Mouse (Mus musculus): Measurements from ENCODE around the gene Trp53tg5. TPM values are rescaled to one million over a fixed set of nuclear protein-coding genes. Genes with fewer than 3 reads are reported as not detected.

Trp53tg5 gene
- polyA plus RNA-seq, 1 experiment = not detected

DNA sequence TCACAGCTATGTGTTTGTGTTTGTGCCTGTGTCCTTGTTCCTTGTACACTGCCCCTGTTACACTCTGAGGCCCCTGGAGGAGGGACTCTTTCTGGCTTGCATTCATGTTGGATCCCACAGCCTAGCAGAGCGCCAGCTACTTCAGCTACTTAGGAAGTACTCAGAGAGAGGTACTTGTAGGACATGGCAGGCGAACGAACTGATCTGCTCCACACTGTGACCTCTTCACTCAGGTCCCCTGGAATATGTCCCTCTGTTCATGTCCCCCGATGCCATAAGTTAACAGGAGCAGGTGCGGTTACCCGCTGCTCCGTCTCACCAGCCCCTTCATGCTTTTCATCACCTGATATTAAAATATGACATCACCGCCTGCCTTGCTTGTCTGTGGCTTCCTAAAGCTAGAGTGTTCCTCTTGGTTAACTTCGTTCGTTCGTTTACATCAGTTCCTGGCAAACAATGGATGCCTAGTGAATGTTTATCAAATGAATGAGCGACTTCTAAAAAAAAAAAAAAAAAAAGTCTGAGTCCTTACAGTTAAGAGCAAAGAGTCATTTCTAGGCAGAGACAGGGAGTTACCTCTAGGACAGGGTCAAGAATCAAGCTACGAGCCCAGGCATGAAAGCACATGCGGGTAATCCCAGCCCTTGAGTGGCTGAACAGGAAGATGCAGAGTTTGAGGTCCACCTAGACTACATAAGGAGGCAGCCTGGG, 20.3 kb downstream of the Trp53tg5 start:
- DNase-seq (ENCODE audit: extremely low spot score in 1 of 2, low spot score in 1 of 2) = no peak

DNA sequence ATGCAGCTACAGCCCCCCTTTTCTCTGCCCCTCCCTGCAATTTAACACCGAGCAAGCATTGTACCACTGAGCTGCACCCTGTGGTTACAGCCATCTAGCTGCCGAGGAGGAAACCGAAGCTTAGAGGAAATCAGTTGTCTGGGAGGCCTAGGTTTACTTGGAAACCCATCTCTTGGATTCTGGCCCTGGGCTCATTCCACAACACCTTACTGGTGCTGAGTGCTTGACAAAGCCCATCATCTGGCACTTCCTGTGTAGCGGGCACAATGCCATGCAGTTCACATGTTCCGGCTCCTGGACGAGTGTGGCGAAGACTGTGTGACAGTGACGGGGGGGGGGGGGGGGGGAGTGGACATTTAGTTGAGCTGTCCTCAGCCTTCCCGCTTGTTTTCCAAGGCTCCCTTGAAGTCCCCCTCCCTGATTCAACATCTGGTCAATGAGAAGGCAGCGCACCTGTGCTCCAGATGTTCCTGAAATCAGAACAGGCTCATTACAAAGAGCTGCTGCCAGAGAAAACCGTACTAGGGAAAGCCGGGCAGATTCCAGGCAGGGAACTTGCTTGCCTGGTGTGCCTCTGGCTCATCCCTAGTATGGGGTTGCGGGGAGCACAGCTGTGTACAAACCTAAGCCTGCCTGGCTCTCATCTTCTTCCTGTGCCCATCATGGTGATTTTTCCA, 21.4 kb downstream of the Trp53tg5 start:
- DNase-seq (ENCODE audit: extremely low spot score in 1 of 2, low spot score in 1 of 2) = no peak

DNA sequence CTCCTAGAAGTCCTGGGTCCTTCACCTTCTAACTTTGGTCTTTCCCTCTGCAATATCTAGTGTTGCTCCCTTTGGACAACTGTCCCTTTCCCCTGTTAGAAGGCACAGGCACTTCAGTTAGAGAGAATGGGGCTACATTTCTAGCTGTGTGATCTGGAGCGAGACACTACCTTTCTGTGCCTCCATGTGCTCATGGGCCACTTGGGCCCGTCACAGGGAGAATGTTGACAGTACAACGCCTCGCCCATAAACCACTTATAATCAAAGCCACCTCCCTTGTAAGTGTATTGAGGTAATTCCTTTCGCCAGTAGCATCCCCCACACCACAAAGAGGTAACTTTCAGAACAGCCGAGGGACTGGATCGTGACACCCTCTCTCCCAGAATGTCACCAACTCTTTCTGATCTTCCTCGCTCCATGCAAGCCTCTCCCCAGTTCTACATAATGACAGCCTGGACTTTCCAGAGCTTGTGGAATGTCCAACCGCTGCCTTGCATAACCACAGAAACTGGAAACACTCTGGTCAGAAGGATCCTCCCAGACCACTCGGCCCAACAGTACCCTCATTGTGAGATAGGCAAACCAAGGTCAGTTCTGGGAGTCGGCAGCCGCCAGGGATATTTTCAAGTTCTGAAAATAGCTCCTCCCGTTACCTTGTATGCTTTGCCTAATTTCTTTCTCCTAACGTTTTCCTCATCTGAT, 24.0 kb downstream of the Trp53tg5 start:
- no peak for DNase-seq (ENCODE audit: extremely low spot score in 1 of 2, low spot score in 1 of 2)

DNA sequence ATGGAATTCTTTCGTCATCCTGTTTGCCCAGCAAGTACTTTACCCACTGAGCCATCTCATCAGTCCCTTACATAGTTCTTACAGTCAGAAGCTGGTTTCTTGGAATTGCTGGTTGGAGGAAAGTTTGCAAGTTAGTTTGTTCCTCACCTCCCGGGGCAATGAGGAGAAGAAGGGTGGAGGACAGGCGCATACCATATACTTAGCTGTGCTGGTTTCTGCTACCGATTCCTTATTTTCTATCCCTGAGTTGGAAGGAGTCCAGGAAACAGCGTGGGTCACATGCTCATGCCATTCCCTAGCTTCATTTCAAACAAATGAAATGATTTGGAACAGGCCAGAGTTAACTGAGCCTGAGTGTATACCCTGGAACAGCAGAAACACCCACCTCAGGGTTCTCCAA, 24.6 kb downstream of the Trp53tg5 start:
- DNase-seq (ENCODE audit: extremely low spot score in 1 of 2, low spot score in 1 of 2) = no peak

DNA sequence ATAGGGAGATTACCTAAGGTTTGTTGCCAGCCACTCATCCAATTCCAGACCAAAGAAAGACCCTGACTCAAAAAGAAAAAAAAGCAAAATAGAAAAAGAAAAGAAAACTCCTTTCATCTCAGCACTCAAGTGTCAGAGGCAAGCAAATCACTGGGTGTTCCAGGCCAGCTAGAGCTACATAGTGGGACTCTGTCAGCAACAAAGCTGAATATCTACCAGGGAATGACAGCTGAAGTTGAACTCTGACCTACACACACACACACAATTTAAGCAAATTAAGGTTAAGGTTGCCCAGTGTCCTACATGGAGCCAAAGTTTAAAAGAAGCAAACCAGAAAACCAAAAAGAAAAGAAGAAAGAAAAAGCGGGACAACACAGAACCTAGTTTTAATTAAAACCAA, 25.4 kb downstream of the Trp53tg5 start:
- DNase-seq (ENCODE audit: extremely low spot score in 1 of 2, low spot score in 1 of 2) = no peak

DNA sequence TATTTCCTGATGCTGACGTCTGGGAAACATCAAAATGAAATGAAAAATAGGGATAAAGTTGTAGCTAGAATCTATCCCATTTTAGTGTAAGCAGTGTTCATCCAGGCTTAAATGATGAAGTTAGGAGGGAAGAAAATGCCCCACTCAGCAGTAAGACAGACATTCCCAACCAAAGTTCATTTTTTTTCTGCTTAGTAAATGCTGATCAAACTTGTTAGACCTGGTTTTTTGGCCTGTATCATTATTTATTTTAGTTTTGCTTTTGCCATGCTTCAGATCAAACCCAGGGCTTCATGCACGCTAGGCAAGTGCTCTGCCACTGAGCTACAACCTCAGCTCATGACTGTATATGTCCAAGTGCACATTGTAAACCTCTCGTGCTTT, 27.4 kb downstream of the Trp53tg5 start:
- DNase-seq (ENCODE audit: extremely low spot score in 1 of 2, low spot score in 1 of 2) = no peak

DNA sequence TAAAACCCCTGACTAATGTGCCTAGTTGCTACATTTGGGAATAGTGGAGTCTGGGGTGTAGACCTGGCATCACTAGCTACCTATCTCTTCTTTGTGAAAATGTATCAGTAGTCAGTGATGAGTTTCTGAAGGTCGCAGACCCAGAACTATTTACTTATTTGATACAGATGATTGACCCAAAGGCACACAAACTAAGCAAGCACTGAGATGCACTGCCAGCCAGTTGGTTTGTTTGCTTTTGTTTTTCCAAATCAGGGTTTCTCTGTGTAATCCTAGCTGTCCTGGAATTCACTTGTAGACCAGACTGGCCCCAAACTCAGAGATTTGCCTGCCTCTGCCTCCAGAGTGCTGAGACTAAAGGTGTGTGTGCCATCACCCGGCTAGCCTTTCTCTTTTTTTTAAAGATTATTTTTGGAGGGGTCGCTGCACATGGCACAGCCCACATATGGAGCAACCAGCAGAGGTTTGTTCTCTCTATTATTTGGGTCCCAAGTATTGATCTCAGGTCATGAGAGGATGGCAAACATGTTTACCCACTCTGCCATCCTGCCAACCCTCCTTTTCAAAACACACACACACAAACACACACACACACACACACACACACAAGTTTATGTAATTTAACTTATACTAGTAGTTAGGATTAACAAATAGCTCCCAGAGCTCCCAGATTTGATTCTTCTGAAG, 28.0 kb downstream of the Trp53tg5 start:
- DNase-seq (ENCODE audit: extremely low spot score in 1 of 2, low spot score in 1 of 2) = no peak

DNA sequence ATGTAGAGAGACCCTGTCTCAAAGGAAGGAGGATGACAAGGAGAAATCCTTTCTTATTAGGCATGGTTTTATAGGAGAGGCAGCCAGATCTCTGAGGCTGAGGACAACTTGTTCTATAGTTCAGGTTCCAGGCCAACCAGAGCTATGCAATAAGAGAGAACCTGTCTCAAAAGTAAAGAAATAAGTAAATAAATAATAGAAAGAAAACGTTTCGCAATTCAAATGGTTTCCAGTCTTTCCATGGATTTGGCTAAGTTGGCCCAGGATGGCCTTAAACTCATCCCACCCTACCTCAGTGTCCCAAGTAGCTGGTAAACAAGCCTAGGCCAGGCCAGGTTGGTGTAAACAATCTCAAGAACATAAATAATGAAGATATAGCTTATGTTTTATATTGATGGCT, 28.8 kb downstream of the Trp53tg5 start:
- no peak for DNase-seq (ENCODE audit: extremely low spot score in 1 of 2, low spot score in 1 of 2)

DNA sequence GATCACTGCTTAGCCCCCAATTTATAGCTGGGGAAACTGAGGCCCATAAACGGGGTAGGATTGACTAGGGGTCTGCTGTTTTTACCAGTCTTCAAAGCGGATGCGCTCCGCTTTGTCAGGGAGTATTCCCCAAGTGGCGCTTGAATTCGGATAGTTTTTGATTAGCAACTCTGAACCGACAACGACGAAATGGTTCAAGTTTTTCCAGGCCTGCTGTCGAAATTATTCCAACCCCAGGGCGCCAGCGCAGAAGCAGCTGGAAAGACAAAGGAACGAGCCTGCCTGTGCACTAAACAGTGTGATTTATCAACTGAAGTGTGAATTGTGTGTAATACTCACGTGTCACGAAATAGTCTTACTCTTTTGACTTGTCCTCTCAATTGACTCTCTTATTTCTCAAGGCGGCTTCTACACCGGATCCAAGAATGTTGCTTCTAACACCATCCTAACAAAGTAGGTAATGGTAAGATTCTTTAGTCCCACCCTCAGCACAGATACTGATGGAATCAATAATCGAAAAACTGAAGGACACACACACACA, 30.0 kb downstream of the Trp53tg5 start, which contains the start of gene Sdc4:
Gene Sdc4 (minus strand): TSS at position 428 of the 541 bp plus-strand sequence.
- no peak for DNase-seq (ENCODE audit: extremely low spot score in 1 of 2, low spot score in 1 of 2)

DNA sequence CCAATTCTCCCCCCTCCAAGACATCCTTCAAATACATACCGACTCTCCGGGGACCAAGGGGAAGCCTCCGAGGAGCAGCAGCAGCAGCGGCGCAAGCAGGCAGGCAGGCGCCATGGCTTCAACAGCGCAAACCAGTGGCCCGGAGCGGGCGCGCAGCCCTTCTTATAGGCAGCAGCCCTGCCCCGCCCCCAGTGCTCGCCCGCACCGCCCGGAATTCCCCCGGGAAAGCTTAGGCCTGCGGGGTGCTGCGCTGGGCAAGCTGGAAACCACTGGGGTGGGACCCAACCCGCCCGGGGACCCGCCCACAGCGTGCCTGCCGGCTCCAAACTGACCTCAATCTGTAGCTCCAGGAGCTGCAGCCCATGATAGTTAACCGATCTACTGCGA, 30.5 kb downstream of the Trp53tg5 start:
- peak in 1 of 2 experiments; percentile 71 for DNase-seq (ENCODE audit: extremely low spot score in 1 of 2, low spot score in 1 of 2)

DNA sequence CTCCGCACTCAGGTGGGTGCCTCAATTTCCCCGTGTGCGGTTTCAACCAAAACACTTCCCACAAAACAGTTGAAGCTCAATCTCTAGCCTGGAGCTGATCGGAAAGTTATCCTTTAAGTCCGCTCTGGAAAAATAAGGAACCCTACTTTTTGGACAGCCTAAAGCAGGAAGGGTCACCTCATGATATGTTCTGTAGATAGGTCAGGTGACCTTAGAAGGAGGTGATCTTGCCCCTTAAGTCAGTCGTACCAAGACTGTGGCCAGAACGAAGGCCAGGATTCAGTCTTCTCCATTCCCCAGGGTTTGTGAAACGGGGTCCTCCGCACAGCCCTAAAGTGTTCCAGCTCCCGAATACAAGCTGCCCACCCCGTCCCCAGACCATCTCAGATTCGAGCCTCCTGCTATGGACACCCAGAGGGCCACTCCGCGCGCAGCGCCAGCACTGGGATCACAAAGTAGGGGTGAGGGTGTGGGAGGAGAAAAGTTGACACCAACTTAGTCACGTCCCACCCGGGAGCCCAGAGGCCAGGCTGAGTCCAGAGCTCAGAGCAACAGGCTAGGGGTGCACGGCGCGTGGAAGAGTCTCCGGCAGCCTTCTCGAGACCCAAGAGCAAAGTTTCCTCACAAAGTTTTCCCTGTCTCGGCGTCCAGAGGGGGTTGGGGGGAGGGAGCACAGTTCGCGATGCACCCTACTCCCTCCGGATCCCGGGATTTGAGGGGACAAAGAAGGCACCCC, 31.0 kb downstream of the Trp53tg5 start:
- no peak for DNase-seq (ENCODE audit: extremely low spot score in 1 of 2, low spot score in 1 of 2)

DNA sequence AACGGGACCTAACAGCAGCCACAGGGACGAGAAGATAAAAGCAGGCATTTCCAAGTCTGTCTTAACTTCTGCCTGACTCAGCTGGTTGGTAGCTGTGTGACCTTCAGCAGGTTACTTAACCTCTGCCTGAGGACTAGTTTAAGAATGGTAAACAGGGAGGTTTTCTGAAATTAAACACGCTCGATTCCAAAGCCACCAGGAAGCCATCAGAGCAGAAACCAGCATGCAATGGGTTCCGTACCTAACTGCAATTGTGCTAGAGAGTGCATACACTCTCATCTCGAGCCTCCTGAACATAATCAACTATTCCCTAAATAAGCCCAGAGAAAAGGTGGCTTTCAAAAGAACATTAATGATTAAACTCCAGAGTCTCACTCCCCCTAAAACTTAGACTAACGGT, 31.8 kb downstream of the Trp53tg5 start:
- no peak for DNase-seq (ENCODE audit: extremely low spot score in 1 of 2, low spot score in 1 of 2)

DNA sequence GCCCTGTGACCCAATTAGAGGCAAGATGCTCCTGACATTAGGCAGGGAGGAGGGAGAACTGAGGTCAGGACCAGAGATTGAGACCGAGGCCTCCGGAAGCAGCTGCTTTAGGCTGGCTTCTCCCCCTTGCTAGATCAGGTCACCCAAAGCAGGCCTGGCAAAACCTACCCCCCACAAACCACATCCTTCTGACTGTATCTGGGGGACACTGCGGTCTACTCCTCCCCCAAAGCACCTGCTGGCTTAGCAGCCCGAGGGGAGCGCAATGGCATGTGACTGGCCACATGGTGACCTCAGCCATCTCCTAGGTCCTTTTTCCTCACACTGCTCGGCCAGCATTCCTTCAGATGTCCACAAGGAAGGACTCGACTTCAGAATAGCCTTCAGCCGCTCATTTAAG, 32.4 kb downstream of the Trp53tg5 start:
- DNase-seq (ENCODE audit: extremely low spot score in 1 of 2, low spot score in 1 of 2) = no peak

DNA sequence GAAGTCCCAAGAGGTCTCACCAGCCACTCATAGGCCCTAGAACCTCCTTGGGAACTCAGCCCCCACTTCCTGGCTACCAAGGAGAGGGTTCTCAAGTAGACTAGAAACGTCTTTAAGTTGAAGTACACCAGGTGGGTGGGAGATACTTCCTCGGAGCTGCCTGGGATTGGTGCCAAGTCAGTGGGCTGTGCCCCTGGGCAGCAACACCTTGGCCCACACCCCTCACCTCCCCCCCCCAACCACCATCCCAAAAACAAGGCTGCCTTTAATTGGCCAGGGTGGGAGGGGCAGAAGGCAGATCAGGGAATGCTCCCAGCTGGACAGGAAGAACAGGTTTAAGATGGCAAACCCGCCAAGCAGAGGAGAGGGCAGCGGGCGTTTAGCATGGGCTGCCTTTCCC, 33.2 kb downstream of the Trp53tg5 start:
- DNase-seq (ENCODE audit: extremely low spot score in 1 of 2, low spot score in 1 of 2) = no peak

DNA sequence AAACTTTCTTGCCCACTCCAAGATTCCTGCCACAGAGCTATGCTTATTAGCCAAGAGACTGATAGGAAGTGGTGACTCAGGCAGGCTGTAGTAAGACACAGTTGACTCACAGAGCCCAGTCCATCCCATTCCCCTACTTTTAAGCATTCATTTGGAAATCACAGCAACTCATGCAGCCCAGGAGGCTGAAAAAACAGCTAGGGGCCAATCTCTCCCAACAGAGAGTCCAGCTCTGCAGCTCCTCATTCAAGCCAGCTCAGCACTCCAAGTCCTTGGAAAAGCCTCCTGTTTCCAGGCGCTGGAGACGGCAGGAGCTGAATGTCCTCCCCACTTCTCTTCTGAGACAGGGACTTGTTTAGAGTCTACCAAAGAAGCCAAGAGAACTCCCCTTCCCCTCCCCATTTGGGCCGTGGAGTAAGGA, 34.5 kb downstream of the Trp53tg5 start:
- peak in 1 of 2 experiments; percentile 28 for DNase-seq (ENCODE audit: extremely low spot score in 1 of 2, low spot score in 1 of 2)

DNA sequence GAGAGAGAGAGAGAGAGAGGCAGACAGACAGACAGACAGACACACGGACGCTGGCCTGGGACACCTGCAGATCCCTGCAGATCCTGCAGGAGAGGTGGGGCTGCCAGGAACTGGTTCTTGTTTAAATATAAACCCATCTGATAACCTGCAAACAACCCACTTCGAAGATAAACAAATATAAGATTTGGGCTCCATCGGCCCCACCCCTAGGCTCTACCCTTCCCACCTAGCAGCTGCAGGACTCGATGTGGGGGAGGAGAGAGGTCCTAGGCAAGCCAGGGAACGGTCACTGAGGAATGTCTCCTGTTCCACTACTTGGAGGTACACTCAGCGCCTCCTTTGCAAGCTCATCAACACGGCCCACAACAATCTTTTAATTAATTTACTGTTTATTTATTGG, 35.3 kb downstream of the Trp53tg5 start:
- no peak for DNase-seq (ENCODE audit: extremely low spot score in 1 of 2, low spot score in 1 of 2)

DNA sequence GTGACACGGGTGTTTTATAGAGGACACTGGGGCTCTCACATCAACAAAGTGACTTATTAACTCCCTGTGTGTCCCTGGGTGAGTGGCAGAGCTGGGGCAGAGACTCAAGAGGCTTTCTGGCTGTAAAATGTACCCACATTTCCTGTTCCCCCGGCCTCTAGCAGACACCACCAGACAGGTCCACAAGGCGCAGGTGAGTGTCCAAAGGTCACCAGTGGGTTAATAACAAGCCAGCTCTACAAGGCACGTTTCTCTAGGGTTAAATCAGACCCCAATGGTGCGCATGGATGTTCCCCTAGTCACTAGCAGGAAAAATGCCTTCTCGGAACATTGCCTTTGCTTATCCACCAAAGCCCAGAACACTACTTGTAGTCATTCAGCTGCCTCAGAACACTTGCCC, 35.8 kb downstream of the Trp53tg5 start:
- DNase-seq (ENCODE audit: extremely low spot score in 1 of 2, low spot score in 1 of 2) = no peak

DNA sequence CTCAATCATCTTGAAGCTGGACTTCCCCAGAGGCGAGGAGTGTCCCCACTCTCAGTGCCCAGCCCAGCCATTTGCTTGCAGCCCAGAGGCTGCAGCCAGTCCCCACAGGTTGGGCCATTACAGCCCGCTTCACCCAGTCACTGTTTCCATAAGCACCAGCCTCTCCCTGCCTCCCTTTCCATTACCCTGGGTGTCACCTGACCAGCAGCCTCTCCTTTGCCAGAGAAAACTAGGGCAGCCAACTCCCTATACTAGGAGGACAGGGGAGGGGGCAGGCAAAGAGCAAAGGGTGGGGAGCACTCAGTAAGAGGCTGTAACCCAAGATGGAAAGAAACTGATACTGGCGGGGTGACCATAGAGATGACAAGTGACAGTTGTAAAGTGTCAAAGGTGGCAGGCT, 36.6 kb downstream of the Trp53tg5 start:
- DNase-seq (ENCODE audit: extremely low spot score in 1 of 2, low spot score in 1 of 2) = no peak

DNA sequence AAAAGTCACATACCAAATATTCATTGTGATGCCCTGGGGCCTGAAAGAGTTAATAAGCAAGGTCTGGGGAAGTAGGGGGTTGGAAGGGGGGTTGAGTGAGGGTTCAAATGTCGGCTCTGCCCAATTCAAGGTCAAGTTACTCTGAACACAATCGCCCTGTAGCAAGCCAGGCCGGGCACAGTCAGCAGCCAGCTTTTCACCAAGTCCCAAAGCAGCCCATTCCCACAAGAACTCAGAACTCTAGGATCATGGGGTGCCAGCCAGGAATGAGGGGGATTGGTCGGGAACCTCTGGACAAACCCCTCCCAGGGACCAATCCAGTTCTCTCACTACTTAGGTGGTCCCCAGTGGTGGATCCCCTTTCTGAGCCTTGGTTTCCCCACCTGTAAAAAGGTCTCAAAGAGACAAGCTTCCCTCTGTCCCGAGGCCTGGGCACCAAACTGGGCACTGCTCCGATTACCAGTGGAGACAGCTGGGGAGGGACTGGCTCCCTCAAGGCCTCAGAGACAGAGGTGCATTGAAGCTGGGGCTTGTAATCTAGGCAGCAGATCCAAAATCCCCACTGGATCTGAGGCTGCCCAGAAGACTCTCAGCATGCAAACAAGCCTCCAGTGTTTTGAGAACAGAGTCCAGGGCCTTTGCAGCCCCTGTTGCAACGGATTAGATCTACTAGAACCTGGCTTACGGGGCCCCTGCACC, 37.2 kb downstream of the Trp53tg5 start:
- DNase-seq (ENCODE audit: extremely low spot score in 1 of 2, low spot score in 1 of 2) = peak in 1 of 2 experiments; percentile 37
